Mouse (Mus musculus) CH12.LX (cell line): ENCODE measurements around the gene Pgc. TPM values are rescaled to one million over a fixed set of nuclear protein-coding genes. Genes with fewer than 3 reads are reported as not detected.

Experiments used
- DNase-seq: peaks from one replicate; pipeline ENCODE4 v3.0.0-alpha.2; 2013; ENCODE audit errors: extremely low read depth
- H3K27ac ChIP-seq: 2 replicates; pipeline ENCODE4 v1.5.1; 2012; ENCODE audit warnings: low read depth, mild to moderate bottlenecking, control low read depth, moderate library complexity; ENCODE audit not compliant: insufficient read depth
- H3K27me3 ChIP-seq: replicated peaks from 2 replicates; pipeline ENCODE3; 2012; ENCODE audit warnings: inconsistent platforms
- H3K36me3 ChIP-seq, 2 experiments: replicated peaks in 1 of 2; 2 replicates each; pipeline versions ENCODE3 to v1.6.1; 2012; ENCODE audit warnings: inconsistent platforms in 1 of 2, low read length in 1 of 2, mild to moderate bottlenecking in 1 of 2, mixed read lengths in 1 of 2, moderate library complexity in 1 of 2; ENCODE audit not compliant: control insufficient read depth in 1 of 2, insufficient read depth in 1 of 2
- H3K4me1 ChIP-seq, 2 experiments: 2 replicates each; pipeline ENCODE4 v1.6.1; 2012; ENCODE audit warnings: inconsistent platforms in 1 of 2, moderate library complexity in 1 of 2; ENCODE audit not compliant: insufficient read depth in 2 of 2, control insufficient read depth in 1 of 2
- H3K4me2 ChIP-seq: 2 replicates; pipeline ENCODE4 v1.6.1; 2012; ENCODE audit warnings: low read depth, mild to moderate bottlenecking, control low read depth; ENCODE audit not compliant: poor library complexity, insufficient read depth, severe bottlenecking
- H3K4me3 ChIP-seq, 3 experiments: fragments of 150-350 bp in 1 of 3; sonication (generic) in 1 of 3; replicated peaks in 1 of 3; 2 replicates each; pipeline versions ENCODE3 to v1.5.1; 2011 to 2012; ENCODE audit warnings: low read depth in 2 of 3, low read length in 2 of 3, mild to moderate bottlenecking in 2 of 3, moderate library complexity in 2 of 3, control low read depth in 1 of 3, improper control_type of control experiment in 1 of 3, inconsistent platforms in 1 of 3, mixed read lengths in 1 of 3; ENCODE audit not compliant: poor library complexity in 1 of 3
- H3K79me2 ChIP-seq: replicated peaks from 2 replicates; pipeline ENCODE4 v1.6.1; 2012; ENCODE audit warnings: mild to moderate bottlenecking, moderate library complexity; ENCODE audit not compliant: control insufficient read depth, poor library complexity, insufficient read depth, severe bottlenecking; ENCODE audit errors: extremely low read depth
- H3K9ac ChIP-seq: 2 replicates; pipeline ENCODE4 v1.6.1; 2012; ENCODE audit warnings: low read depth, mild to moderate bottlenecking, control low read depth, moderate library complexity; ENCODE audit not compliant: insufficient read depth
- H3K9me3 ChIP-seq: replicated peaks from 2 replicates; pipeline ENCODE3; 2012; ENCODE audit warnings: low read length, inconsistent platforms, mixed read lengths
- BHLHE40 ChIP-seq: IDR thresholded peaks from 2 replicates; pipeline ENCODE4 v1.6.1; 2011; ENCODE audit warnings: mild to moderate bottlenecking, low read depth, low read length, improper control_type of control experiment
- CHD1 ChIP-seq: IDR thresholded peaks from 2 replicates; pipeline ENCODE4 v1.6.1; 2012; ENCODE audit warnings: low read depth, low read length, improper control_type of control experiment, inconsistent platforms
- CHD2 ChIP-seq: IDR thresholded peaks from 2 replicates; pipeline ENCODE4 v1.6.1; 2011; ENCODE audit warnings: low read length, improper control_type of control experiment
- CTCF ChIP-seq, 2 experiments: IDR thresholded peaks in 1 of 2; conservative IDR thresholded peaks in 1 of 2; 2 replicates each; pipeline ENCODE4 v1.5.1; 2011 to 2012; ENCODE audit warnings: low read depth in 2 of 2, low read length in 2 of 2, improper control_type of control experiment in 1 of 2, inconsistent platforms in 1 of 2, mild to moderate bottlenecking in 1 of 2, moderate library complexity in 1 of 2
- E2F4 ChIP-seq: IDR thresholded peaks from 2 replicates; pipeline ENCODE4 v1.6.1; 2011; ENCODE audit warnings: low read depth, low read length, improper control_type of control experiment; ENCODE audit not compliant: insufficient replicate concordance
- ELF1 ChIP-seq: IDR thresholded peaks from 2 replicates; pipeline ENCODE4 v1.6.1; 2014; ENCODE audit warnings: low read depth, mild to moderate bottlenecking, inconsistent platforms, low read length, improper control_type of control experiment
- EP300 ChIP-seq: IDR thresholded peaks from 2 replicates; pipeline ENCODE4 v1.6.1; 2011; ENCODE audit warnings: low read length, improper control_type of control experiment
- ETS1 ChIP-seq: conservative IDR thresholded peaks from 2 replicates; pipeline ENCODE4 v1.6.1; 2012; ENCODE audit warnings: low read depth, mild to moderate bottlenecking, inconsistent platforms, low read length, improper control_type of control experiment, moderate library complexity
- GABPA ChIP-seq: IDR thresholded peaks from 2 replicates; pipeline ENCODE4 v1.6.1; 2012; ENCODE audit warnings: low read depth, low read length, improper control_type of control experiment, inconsistent platforms; ENCODE audit not compliant: insufficient replicate concordance
- HCFC1 ChIP-seq: IDR thresholded peaks from 2 replicates; pipeline ENCODE4 v1.6.1; 2012; ENCODE audit warnings: low read depth, mild to moderate bottlenecking, inconsistent platforms, low read length, improper control_type of control experiment
- IRF4 ChIP-seq: IDR thresholded peaks from 2 replicates; pipeline ENCODE4 v1.6.1; 2014; ENCODE audit warnings: low read depth, mild to moderate bottlenecking, inconsistent platforms, low read length, improper control_type of control experiment
- JUN ChIP-seq: IDR thresholded peaks from 2 replicates; pipeline ENCODE4 v1.6.1; 2011; ENCODE audit warnings: low read depth, mild to moderate bottlenecking, low read length, improper control_type of control experiment, moderate library complexity; ENCODE audit not compliant: insufficient read depth
- KAT2A ChIP-seq: IDR thresholded peaks from 2 replicates; pipeline ENCODE4 v1.6.1; 2012; ENCODE audit warnings: low read length, improper control_type of control experiment, inconsistent platforms; ENCODE audit not compliant: insufficient replicate concordance
- MAZ ChIP-seq: IDR thresholded peaks from 2 replicates; pipeline ENCODE4 v1.6.1; 2012; ENCODE audit warnings: low read depth, mild to moderate bottlenecking, inconsistent platforms, low read length, improper control_type of control experiment, moderate library complexity
- MEF2A ChIP-seq: IDR thresholded peaks from 2 replicates; pipeline ENCODE4 v1.6.1; 2014; ENCODE audit warnings: low read depth, mild to moderate bottlenecking, inconsistent platforms, low read length, improper control_type of control experiment, borderline replicate concordance
- MXI1 ChIP-seq: IDR thresholded peaks from 2 replicates; pipeline ENCODE4 v1.6.1; 2011; ENCODE audit warnings: mild to moderate bottlenecking, low read depth, low read length, improper control_type of control experiment
- MYC ChIP-seq: IDR thresholded peaks from 2 replicates; pipeline ENCODE4 v1.6.1; 2011; ENCODE audit warnings: low read depth, mild to moderate bottlenecking, improper control_type of control experiment, low read length
- NRF1 ChIP-seq: IDR thresholded peaks from 2 replicates; pipeline ENCODE4 v1.6.1; 2014; ENCODE audit warnings: low read depth, mild to moderate bottlenecking, inconsistent platforms, low read length, improper control_type of control experiment, moderate library complexity
- PAX5 ChIP-seq: IDR thresholded peaks from 2 replicates; pipeline ENCODE4 v1.6.1; 2012; ENCODE audit warnings: low read length, inconsistent platforms, mixed read lengths
- POLR2A ChIP-seq: IDR thresholded peaks from 2 replicates; pipeline ENCODE4 v1.6.1; 2011; ENCODE audit warnings: low read depth, mild to moderate bottlenecking, improper control_type of control experiment, low read length
- POLR2AphosphoS2 ChIP-seq: IDR thresholded peaks from 2 replicates; pipeline ENCODE4 v1.6.1; 2011; ENCODE audit warnings: low read depth, low read length, improper control_type of control experiment
- RAD21 ChIP-seq: IDR thresholded peaks from 2 replicates; pipeline ENCODE4 v1.6.1; 2011; ENCODE audit warnings: low read depth, mild to moderate bottlenecking, low read length, improper control_type of control experiment, moderate library complexity
- RCOR1 ChIP-seq: conservative IDR thresholded peaks from 2 replicates; pipeline ENCODE4 v1.6.1; 2012; ENCODE audit warnings: low read depth, mild to moderate bottlenecking, inconsistent platforms, low read length, improper control_type of control experiment
- SIN3A ChIP-seq: IDR thresholded peaks from 2 replicates; pipeline ENCODE4 v1.6.1; 2012; ENCODE audit warnings: low read length, improper control_type of control experiment, inconsistent platforms
- SMC3 ChIP-seq: IDR thresholded peaks from 2 replicates; pipeline ENCODE4 v1.6.1; 2011; ENCODE audit warnings: low read depth, low read length, improper control_type of control experiment
- TBP ChIP-seq: conservative IDR thresholded peaks from 2 replicates; pipeline ENCODE4 v1.6.1; 2011; ENCODE audit warnings: low read depth, low read length, improper control_type of control experiment
- TCF12 ChIP-seq: IDR thresholded peaks from 2 replicates; pipeline ENCODE4 v1.6.1; 2014; ENCODE audit warnings: low read depth, mild to moderate bottlenecking, inconsistent platforms, low read length, improper control_type of control experiment
- UBTF ChIP-seq: IDR thresholded peaks from 2 replicates; pipeline ENCODE4 v1.6.1; 2012; ENCODE audit warnings: low read depth, mild to moderate bottlenecking, inconsistent platforms, low read length, improper control_type of control experiment, moderate library complexity
- USF2 ChIP-seq: conservative IDR thresholded peaks from 2 replicates; pipeline ENCODE4 v1.6.1; 2011; ENCODE audit warnings: low read depth, low read length, improper control_type of control experiment
- ZMIZ1 ChIP-seq: IDR thresholded peaks from 2 replicates; pipeline ENCODE4 v1.6.1; 2012; ENCODE audit warnings: low read depth, mild to moderate bottlenecking, inconsistent platforms, low read length, improper control_type of control experiment
- dilution Hi-C: fragments of 300-500 bp; cut with MboI; formaldehyde crosslinking; loops from 2 replicates; pipeline ENCODE4 v1.14.3; 2020; ENCODE audit warnings: low sequenced_read_pairs; ENCODE audit not compliant: extremely low pct_unique_long_range_greater_than_20kb, extremely low pct_ligation_motif_present
- in situ Hi-C: fragments of 300-500 bp; cut with MboI; formaldehyde crosslinking; loops from 3 replicates; pipeline ENCODE4 v1.14.3; 2019; ENCODE audit warnings: low sequenced_read_pairs, low pct_ligation_motif_present, low pct_unique_long_range_greater_than_20kb, mixed read lengths
- polyA plus RNA-seq: library from polyadenylated mRNA; unstranded; fragments of >175 nt; gene quantifications from 2 replicates; pipeline ENCODE4 v1.2.1, GENCODE M21; 2012; ENCODE audit warnings: low read depth; ENCODE audit not compliant: insufficient read length
- total RNA-seq, 2 experiments: library from RNA; depleted of rRNA; stranded (reverse); fragments of 300-350 nt in 1 of 2; fragments of >200 nt in 1 of 2; gene quantifications; 2 replicates each; pipeline ENCODE4 v1.2.3; 2012 to 2014

Gene Pgc
- total and polyA plus RNA-seq, 3 experiments = not detected

GRCm38 (mm10) chr17:47737271-47738065 lies 10.8 kb downstream of the Pgc start (continued):
- TF ChIP-seq HCFC1 = no peak
- no peak for TF ChIP-seq POLR2AphosphoS2
- no peak for TF ChIP-seq CTCF (conservative IDR thresholded peaks at IDR 0.05 in 1 of 2, IDR thresholded peaks at IDR 0.05 in 1 of 2; ENCODE audit: low read depth in 2 of 2, low read length in 2 of 2)
- peak; percentile 61; the same call in 1 of the 2 replicates for TF ChIP-seq TBP
- TF ChIP-seq ETS1 = no peak
- no peak for TF ChIP-seq USF2
- TF ChIP-seq EP300 = no peak
- TF ChIP-seq ZMIZ1 = 0 out of 2 replicates have a peak, but pooled peaks have one; percentile 29
- no peak for TF ChIP-seq CHD1
- no peak; the same call in 1 of the 2 replicates for TF ChIP-seq E2F4

GRCm38 (mm10) chr17:47738066-47738878 lies 11.6 kb downstream of the Pgc start:
- in situ Hi-C loops = no loop called here
- no peaks in the 10 kb centered on the region for H3K27me3 ChIP-seq

More at GRCm38 (mm10) chr17:47738066-47738878, 11.6 kb downstream of the Pgc start:
- peaks cover 0 to 15% of the 10 kb centered on the region in 2 experiments for H3K36me3 ChIP-seq
- H3K4me3 ChIP-seq = peak overlapping the region; percentile 72 to 87 (median 79)
- peaks cover 12 to 33% of the 10 kb centered on the region in 2 experiments for H3K4me1 ChIP-seq
- DNase-seq = peak; percentile 91
- H3K4me2 ChIP-seq = peak overlapping the region; percentile 78
- dilution Hi-C loops = no loop called here
- peaks cover 6% of the 10 kb centered on the region for H3K9me3 ChIP-seq
- peaks cover 25% of the 10 kb centered on the region for H3K79me2 ChIP-seq
- H3K27ac ChIP-seq = peak overlapping the region; percentile 99
- TF ChIP-seq RCOR1 (no peak), GABPA (no peak), ELF1 (peak; percentile 82), EP300 (peak; percentile 52), ETS1 (peak; percentile 70), CHD2 (peak; percentile 93), RAD21 (no peak; the same call in 1 of the 2 replicates), SIN3A (peak; percentile 69; the same call in 1 of the 2 replicates), NRF1 (peak; percentile 76), ZMIZ1 (peak; percentile 17), CTCF (conservative IDR thresholded peaks at IDR 0.05 in 1 of 2, IDR thresholded peaks at IDR 0.05 in 1 of 2; ENCODE audit: low read depth in 2 of 2, low read length in 2 of 2) (peak in 1 of 2 experiments; percentile 8; a peak in 1 of 4 replicates), POLR2A (no peak; the same call in 1 of the 2 replicates), MEF2A (peak; percentile 79), IRF4 (peak; percentile 59; the same call in 1 of the 2 replicates), KAT2A (0 out of 2 replicates have a peak, but pooled peaks have one; percentile 58), JUN (no peak), MAZ (peak; percentile 81), UBTF (peak; percentile 45; the same call in 1 of the 2 replicates), BHLHE40 (peak; percentile 63), SMC3 (no peak; the same call in 1 of the 2 replicates), PAX5 (no peak), MXI1 (0 out of 2 replicates have a peak, but pooled peaks have one; percentile 9), TCF12 (peak; percentile 91), MYC (no peak; the same call in 1 of the 2 replicates)
- TF ChIP-seq, all 38 proteins: peak for 16
- H3K9ac ChIP-seq = peak overlapping the region; percentile 98
